Mouse (Mus musculus) right cerebral cortex, adult 18-20 months (tissue): ENCODE results near the gene Erp29.

Experiments
- DNase-seq: peaks from one replicate; pipeline ENCODE4 v3.0.0; 2022; ENCODE audit warnings: mixed read lengths

Gene Erp29

DNA sequence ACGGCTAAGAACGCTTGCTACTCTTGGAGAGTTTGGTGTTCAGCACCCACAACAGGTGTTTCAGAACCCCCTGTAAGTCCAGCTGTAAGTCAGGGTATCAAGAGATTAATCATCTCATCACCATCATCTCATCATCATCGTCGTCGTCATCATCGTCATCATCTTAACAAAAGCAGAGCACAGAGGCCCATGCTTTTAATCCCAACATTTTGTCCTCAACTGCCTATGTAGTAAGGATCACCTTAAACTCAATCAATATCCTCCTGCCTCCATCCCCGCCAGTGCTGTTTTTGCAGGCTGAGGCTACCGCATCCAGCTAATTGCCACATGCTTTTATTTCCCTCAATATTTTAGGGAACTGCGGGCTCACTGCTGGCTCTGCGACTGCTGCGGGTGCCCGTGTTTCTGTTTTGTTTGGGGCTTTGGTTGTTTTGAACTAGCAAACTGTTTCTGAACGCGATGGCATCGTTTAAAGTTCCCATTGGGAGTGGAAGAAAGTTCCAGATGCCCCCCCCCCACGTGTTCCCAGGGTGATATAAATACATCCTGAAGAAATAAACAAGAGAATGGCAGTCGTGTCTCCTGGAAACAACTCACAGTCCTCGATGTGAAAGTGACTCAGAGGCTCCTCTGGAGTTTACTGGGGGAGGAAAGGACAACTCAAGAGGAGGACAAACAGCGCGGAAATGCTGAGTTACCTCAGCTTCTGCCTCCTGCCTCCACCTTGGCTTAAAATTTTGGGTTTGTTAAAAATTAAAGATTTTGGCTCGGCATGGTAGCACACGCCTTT lies 66.0 kb downstream of the Erp29 start:
- DNase-seq = peak; percentile 67

- peak; percentile 96 for DNase-seq
Observed at GRCm38 (mm10) chr5:121385461-121386119, 66.7 kb downstream of the Erp29 start, which contains the start of gene Trafd1. TSS of gene Trafd1 (minus strand) at chr5:121385632.

DNA sequence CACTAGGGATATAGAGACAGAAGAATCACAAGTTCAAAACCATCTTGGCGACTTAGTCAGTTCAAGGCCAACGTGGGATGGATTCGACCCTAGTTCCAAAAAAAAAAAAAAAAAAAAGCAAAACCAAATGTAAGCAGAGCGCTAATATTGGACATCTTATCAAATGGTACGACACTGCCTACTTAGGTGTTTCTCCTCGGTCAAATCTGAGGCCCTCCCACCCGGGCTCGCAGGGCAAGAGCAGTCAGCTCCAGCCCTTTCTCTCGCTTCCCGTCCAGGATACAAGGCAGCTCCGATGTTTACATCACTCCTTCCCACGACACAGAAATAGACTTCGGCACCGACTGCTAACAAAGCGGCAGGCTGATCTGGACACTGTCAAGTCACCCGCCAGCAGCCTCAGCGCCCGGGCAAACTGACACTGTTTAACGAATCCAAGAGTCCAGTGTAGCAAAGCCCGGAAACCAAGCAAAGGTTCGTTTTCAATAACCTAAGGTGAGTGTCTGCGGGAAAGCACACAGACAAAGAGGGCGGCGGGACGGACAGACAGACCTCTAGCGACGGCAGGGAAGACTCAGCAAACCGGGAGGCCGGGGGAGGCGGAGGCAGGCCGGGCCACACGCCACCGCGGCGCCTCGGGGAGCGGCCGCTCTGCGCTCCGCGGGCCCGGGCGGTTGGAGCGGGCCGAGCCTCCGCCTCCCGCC lies 67.4 kb downstream of the Erp29 start:
- peak; percentile 55 for DNase-seq

- DNase-seq = no peak
Observed at GRCm38 (mm10) chr5:121383857-121384756, 68.2 kb downstream of the Erp29 start.

GRCm38 (mm10) chr5:121380692-121381091 lies 71.6 kb downstream of the Erp29 start:
- no peak for DNase-seq

- DNase-seq = no peak
Observed at GRCm38 (mm10) chr5:121378678-121379256, 73.5 kb downstream of the Erp29 start.
